Mouse (Mus musculus): ENCODE data around the gene Glul.

The Glul gene

DNA sequence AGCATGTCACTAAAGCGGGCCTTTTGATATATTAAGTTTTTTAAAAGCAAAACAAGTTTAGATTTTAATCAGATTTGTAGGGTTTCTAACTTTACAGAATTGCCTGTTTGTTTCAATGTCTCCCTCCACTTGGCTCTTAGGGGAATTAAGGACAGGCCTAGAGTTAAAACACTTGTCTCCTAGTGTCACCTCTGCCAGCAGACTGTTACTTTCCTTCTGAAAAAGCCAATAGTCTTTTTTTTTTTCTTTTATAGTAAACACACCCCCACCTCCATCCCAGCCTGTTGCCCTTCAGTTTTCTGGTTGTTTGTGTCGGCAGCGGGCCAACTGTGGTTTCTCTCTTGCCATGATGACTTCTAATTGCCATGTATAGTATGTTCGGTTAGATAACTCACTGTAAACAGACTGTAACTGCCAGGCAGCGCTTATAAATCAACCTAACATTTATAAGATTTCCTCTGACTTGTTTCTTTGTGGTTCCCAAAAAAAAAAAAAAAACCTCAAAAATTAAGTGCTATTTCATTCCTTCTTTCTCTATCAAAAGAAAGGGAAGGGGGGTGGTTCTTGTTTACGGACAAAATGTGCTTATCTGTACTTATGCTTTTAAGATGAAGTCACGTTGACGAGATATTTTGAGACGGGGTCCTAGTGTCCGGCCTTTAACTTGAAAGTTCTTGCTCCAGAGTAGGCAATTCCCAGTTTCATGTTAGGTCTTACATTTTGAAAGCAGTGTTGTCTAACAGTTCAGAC lies 9.6 kb downstream of the Glul start:
- DNase-seq (ENCODE audit: extremely low read depth, insufficient read length, low spot score): no peak

DNA sequence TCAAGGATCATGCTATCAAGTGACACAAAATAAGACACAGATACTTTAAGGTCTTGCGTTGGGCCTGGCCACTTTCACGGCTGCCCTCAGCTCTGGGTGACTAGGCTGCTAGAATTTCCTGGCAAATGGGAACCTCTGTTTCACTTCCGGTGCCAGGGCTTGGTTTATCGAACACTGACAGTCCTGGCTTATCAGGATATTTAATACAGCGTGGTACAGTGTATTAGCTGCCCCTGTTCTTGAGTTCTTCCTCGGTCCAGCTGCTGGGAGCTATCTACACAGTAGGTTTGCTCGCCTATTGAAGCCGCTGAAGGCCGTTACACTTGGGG lies 10.2 kb downstream of the Glul start:
- DNase-seq (ENCODE audit: extremely low read depth, insufficient read length, low spot score): no peak

DNA sequence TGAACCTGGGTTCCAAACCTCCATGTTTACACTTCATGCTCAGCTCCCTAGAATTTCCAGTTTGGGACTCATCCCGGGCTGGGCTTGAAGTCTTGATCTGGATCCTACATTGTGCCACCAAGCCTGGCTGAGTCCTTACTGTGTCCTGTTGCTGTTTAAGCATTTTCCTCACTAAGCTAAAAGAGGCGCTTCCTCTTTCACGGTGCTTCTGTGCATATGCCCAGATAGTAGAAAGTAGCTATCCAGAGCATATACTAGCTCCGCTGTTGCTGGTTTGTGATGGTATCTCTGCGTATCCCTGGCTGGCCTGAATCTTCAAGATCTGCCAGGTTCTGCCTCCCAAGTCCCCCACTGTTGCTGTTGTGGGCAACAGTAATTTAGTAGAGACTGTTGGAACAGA lies 10.7 kb downstream of the Glul start:
- DNase-seq (ENCODE audit: extremely low read depth, insufficient read length, low spot score): no peak

DNA sequence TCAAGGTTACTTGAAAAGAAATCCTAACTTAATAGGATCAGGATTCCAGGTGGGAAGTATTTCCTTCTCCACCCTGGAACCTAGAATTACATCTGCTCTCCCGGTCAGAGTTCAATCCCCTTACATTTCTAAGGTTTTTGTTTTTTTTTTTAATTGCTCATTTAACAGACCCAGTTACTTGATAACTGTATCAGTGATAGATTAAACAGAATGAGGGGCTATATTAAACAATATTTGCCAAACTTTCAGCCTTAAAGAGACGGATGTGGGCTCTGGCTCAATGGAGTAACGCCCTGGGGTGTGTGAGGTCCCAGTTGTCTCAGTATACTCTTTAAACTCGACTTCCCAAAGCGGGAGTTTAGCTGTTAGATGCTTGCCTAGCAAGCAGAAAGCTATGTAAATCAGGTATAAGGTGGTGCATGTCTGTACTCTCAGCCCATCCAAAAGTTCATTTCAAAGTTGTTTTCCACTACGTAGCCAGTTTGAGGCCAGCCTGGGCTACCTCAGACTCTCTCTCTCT lies 11.6 kb downstream of the Glul start:
- DNase-seq (ENCODE audit: extremely low read depth, insufficient read length, low spot score): no peak

DNA sequence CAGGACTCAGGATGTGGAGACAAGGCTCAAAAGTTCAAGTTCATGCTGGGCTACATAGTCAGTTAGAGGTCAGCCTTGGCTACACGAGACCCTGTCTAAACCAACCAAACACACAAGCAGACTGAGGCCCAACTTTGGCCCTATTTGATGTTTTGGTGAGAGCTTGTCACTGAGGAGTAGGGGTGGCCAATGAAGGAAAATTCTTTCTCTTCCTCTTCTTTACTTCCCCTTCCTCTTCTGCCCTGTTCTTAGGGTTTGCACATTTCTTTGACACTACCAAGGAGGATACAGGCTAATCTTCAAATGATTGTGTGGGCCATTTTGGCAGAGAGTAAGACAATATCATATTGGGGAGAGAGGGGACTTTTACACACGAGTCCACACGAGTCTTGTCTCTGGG lies 14.1 kb downstream of the Glul start:
- DNase-seq (ENCODE audit: extremely low read depth, insufficient read length, low spot score): no peak

DNA sequence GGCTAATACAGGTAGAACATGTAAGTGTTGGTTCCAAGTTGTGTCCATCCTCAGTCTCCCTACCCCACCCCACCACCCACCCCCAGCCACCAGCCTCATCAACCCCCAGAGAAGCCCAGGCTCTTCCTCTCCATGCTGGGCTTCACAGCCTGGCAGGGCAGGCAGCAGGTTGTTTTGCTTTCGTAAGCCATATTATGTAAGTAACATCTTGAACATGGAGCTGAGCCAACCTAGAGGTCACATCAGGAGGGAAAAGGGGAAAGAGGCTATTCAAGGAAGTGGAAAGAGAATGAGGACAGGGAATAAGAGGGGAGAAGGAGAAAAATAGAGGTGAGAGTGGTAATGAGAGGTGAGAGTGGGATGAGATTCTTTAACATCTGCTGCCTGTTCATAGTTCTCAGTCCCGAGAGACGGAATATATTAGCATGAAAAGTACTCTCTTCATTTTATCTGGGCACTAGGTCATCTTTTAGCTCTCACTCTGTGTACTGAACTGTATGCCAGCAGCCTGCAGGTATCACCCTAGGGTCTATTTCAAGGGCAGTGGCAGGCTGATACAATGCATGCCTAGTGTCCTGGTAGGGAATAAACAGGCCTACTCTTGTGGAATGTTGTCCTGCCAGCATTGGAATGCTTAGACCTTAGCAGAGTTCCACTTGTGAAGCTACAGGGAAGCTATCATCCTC lies 18.9 kb downstream of the Glul start:
- DNase-seq (ENCODE audit: extremely low read depth, insufficient read length, low spot score): no peak

DNA sequence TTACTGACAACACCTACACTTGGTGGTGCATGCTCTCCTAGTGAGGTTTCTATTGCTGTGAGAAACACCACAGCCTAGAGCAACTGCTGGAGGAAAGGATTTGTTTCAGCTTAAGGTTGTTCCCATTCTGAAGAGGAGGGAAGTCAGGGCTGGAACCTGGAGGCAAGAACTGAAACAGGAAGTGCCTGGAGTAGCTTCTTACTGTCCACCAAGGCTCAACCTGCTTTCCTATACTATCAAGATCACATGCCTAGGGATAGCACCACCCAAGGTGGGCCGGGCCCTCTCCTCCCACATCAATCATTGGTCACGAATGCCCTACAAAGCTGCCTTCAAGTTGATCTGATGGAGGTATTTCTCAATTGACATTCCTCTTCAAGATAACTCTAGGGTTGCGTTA lies 21.9 kb downstream of the Glul start:
- DNase-seq (ENCODE audit: extremely low read depth, insufficient read length, low spot score): no peak

DNA sequence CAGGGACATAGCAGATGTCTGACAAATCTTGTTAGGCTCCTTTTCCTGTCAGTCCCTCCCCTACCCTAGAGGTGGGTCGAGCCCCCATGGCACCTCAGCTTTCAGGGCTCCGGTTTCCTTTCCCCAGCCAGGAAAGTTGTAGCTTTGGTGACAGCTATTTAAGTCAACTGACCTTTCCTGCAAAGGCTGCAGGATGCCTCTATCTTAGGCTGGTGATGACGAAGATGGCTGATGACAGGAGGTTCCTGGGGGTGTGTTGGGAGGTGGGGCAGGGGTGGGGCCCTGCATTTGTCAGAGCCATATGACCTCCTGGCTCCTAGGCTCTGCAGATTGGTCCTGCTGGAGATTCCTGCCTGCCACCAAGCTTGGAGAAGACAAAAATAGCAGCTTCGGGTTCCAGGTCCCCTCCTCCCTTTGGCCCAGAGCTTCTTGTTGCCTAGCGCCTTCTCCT lies 22.9 kb downstream of the Glul start:
- DNase-seq (ENCODE audit: extremely low read depth, insufficient read length, low spot score): peak; percentile 16

DNA sequence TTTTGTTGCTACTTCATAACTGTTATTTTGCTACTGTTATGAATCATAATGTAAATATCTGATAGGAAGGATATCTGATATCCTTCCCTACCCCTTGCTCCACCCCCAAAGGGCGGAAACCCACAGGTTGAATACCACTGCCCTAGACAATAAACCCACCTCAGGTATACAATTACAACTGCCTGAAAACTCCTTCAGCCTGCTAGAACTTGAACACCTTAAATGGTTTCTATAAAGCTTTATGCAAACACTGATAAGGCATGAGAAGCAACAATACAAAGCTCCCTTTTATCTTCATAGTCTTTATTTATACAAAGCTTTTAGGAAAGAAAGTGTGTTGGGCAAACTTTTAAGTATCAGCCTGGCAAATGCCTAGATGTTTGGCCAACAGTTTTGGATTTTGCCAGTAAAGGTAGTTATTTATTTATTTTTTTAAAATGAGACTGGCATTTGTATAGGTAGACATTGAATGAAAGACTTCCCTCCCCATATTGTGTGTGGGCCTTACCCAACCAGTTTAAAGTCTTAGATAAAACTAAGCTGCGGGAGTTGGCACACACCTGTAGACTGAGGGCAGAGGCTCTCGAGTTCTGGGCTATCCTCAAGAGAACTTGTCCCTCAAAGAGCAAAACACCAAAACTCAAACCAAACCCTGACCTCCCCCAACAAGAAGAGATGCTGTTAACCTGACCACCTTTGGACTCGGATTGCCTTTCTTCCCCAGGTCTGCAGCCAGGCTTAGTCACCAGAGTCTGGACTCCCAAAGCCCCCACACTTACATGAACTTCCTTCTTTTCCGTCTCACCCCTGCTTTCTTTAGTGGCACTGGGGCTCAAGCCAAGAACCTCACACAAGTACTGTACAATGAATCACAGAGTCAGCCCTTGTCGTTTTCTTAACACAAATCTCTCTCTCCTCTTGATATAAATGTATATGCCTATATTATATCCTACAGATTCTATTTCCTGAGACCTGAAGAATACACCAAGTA lies 24.9 kb downstream of the Glul start:
- DNase-seq (ENCODE audit: extremely low read depth, insufficient read length, low spot score): no peak

DNA sequence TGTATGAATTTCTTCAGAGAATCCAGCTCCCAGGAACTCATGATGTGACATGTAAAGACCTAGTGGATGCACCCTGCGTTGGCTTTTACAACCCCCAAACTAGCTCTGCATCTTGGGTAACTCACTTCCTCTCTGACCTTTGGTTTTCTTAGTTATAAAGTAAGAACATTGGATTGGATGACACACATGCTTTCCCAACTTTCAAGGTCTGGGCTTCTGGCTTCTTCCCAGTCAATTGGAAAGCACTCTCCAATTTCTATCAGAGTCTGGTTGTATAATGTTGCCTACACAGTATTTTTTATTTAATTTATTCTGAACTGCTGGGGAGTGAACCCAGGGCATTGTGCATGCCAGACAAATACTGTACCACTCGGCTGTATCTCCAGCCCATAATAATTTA lies 30.7 kb downstream of the Glul start:
- DNase-seq (ENCODE audit: extremely low read depth, insufficient read length, low spot score): no peak

DNA sequence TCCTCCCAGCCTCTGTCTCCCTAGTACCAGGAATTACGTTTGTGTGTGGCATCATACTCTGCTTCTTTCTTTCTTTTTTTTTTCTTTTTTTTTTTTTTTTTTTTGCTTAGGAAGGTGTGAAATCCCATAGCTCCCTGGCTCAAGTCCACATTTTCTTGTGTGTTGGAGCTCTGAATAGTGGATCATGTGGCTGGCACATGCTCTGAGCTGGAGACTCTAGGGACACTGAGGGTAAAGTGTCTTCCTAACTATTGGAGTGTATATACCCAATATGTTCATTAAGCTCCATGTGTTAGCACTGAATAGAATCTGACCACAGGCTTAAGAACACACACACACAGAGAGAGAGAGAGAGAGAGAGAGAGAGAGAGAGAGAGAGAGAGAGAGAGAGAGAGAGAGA lies 34.0 kb downstream of the Glul start:
- no peak for DNase-seq (ENCODE audit: extremely low read depth, insufficient read length, low spot score)

DNA sequence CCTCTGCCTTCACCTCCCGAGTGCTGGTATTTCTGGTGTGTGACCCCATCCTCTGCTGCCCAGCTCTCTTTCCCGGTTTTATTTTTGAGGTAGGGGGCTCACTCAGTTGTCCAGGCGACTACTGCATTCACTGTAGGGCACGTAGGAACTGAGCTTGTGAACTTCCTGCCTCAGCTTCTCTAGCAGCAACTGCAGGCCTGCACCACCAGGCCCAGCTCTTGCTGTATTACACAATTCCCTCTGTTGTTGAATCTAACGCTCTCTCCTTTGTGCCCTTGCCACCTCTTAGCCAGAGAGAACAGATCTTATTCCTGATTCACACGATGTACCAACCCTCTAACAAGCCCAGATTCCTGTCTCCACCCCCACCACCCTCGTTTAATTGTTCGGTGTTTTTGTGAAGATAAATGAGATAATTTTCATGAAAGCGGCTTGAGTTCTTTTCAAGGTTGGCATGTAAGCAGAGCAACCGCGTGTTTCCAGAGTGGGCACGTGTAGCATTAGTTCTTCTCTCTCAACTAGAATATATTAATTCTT lies 36.2 kb downstream of the Glul start:
- DNase-seq (ENCODE audit: extremely low read depth, insufficient read length, low spot score): no peak

DNA sequence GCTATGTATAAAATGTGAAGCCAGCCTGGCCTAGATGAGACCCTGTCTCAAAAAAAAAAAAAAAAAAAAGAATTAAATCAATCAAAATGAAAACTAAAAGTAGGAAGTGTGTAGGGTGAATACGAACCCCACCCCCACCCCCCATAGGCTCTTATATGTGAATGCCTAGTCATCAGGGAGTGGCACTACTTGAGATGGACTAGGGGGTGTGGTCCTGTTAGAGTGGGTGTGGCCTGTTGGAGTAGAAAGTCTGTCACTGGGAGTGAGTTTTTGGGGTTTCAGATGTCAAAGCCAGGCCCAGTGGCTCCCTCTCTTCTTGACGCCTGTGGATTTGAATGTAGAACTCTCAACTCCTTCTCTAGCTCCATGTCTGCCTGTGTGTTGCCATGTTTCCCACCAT lies 37.3 kb downstream of the Glul start:
- no peak for DNase-seq (ENCODE audit: extremely low read depth, insufficient read length, low spot score)

DNA sequence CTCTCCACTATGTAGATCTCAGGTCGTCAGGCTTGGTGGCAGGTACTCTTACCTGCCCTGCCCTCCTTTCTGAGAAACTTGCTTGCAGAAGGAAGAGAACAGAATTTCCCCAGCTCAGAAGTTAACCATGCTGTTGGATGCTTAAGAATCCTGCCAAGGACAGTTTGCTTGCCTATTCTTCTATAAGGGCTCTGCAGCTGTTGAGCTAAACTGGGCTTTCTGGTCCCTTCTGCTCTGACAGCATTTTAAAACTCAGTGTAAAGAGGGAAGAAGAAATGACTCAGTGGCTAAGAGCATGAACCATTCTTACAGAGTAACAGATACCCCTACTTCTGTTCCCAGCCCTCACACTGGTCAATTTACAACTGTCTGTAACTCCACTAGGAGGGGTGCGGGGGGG lies 41.2 kb downstream of the Glul start:
- no peak for DNase-seq (ENCODE audit: extremely low read depth, insufficient read length, low spot score)

DNA sequence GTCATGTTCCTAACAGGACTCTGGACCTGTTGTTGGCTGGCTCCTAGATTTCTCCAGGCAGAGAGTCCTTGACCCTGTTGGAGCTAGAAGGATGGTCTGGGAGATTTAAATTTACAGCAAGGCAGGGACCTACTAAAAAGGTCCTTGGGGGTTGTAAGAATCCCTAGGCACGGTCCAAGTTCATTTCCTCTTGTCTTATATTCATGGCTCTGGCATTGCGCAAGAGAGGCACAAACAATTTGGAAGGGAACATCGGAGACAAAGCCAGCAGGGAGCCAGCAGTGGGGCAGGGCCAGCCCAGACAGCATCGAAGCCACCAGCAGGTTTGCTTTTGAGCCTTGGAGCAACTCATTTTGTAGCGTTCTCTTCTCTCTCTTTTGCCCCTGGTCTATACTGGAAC lies 45.4 kb downstream of the Glul start:
- DNase-seq (ENCODE audit: extremely low read depth, insufficient read length, low spot score): no peak

DNA sequence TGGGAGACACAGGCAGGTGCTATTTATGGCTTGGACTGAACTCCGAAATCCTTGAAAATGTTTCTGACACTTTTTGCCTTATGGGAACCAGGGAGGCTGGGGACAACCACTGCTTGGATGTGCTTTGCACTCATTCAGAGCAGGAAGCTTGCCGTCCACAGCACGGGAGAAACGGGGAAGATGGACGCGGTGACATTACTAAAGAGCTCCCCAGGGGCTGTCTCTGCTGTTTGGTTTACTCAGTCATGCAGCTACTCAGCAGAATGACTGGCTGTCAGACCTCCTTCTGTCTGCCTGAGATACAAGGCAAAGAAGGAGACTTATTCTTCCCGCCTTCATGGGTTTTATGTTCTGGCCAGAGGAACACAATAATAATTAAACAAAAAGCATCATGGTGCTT lies 47.2 kb downstream of the Glul start:
- no peak for DNase-seq (ENCODE audit: extremely low read depth, insufficient read length, low spot score)

DNA sequence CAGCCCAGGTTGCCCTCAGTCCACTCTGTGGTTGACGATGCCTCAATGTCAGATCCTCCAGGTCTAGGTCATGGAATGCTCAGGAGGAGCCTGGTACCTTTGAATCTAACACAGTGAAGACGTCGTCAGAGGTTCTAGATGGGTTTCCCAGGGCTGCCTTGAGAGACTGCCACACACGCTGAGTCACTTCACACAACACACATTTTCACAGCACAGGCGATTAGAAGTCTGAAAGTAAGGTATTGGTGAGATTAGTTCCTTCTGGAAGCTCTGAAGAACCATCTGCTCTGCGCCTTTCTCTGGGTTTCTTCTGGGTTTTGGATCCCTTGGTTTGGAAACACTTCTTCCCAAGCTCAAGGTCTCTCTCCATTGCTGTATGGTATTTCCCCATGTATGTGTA lies 48.1 kb downstream of the Glul start:
- DNase-seq (ENCODE audit: extremely low read depth, insufficient read length, low spot score): no peak

DNA sequence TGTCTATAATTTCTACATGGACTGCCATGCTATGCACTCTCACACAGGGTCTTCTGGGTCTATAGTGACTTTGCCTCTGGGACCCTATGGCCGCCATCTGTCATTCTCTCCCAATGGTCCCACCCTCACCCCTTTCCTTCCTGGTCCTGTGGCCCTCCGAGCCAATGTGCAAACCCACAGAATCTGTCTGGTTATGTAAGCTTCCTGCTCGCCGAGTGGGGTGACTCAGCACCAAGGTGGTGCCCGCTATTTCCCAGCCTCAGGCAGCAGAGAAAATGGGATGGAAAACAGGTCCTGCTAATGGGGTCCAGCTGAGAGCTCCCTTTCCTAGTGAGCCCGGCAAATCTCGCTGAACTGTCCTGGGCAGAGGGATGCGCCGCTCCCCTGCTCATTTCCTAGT lies 53.5 kb downstream of the Glul start:
- DNase-seq (ENCODE audit: extremely low read depth, insufficient read length, low spot score): peak; percentile 21

DNA sequence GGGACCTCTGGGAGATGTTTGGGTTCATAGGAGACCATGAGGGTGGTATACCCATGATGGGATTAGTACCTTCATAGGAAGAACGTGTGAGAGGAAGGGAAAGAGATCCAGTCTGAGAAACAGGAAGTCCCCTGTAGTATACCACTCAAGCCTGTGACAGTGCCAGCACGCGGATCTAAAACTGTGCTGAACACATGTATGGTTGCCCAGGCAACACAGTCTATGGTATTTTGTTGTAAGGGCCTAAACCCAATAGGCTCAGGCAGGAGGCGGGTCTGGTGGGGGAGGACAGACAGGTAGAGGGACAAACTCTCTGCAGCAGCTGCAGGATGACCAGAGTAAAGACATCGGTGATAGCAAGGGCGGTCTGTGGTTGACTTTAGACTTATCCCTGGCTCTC lies 54.1 kb downstream of the Glul start:
- no peak for DNase-seq (ENCODE audit: extremely low read depth, insufficient read length, low spot score)

DNA sequence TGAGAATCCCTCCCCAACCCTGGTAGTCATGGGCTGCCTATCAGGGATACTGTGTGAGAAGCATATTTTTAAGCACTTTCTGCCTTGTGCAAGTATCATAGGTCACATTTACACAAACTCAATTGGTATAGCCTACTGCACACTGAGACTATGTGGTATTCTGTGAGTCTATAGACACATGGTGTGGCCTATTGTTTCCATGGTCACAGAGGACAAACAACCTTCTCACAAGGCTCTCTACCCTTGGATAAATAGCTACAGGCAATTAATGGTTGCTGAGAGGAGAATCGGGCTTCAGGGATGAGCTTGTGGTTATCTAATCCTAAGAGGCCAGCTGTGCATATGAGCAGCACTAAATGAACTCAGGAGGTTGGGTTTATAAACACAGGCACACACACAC lies 58.1 kb downstream of the Glul start:
- no peak for DNase-seq (ENCODE audit: extremely low read depth, insufficient read length, low spot score)

Measured in 3134 (cell line).